ENCODE assay signal across 8 mouse cellular contexts in the genomic region with DNA sequence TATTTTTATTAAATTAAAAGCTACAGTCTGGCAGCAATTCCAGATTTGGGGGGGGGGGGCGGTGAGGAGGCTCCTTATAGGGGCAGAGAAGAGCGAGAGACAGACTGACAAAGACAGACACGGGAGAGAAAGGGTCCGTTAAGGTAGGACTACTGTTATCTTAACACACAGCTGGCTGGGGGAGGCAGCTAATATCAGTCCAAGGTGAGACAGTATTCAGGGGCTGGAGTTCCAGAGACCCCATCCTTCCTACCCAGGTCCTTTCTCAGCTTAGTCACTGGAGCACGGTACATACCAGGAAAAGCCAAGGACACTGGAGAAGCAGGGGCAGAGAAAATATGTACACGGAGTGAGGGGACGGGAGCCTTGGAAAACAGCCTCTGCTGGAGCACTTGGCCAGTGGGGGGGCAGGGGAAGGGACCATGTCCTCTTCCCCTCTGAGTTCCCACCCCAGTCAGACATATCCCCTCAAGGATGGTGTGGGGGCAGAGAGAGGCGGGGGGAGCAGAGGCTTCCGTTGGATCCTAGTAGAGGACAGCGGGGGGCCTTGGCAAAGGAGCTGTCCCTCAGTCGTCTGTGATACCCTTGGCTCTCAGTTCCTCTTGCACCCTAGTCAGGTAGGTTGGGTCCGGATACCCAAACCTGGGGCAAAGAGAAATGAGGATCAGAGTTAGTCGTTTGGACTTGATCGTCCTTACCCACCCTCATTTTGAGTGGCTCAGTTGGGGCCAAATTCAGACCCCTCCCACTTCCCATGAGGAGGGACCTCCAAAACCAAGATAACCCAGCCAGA. TPM values are rescaled to one million over a fixed set of nuclear protein-coding genes. Genes with fewer than 3 reads are reported as not detected.
A peak's percentile ranks its signal among the peaks of the same experiment; 100 is the strongest.
DNase-seq lines count a peak whose midpoint lies in the region; ATAC-seq and TF ChIP-seq lines count a peak whose summit lies in the region.

No protein-coding gene starts in this region.

- no peak overlapping the region for H3K4me3 ChIP-seq in left cerebral cortex, adult 2 months
- H3K4me3 ChIP-seq in forebrain, embryonic 11.5 days (ENCODE audit: low read depth, low read length), result no peak overlapping the region
- peak overlapping the region; percentile 65 for H3K4me3 ChIP-seq in intestine, embryonic 14.5 days (ENCODE audit: low read depth, low read length)
- peak overlapping the region; percentile 63; the same call in 1 of the 2 replicates for H3K4me3 ChIP-seq in neural tube, embryonic 13.5 days

- H3K9ac ChIP-seq in forebrain, embryonic 11.5 days (ENCODE audit: low read length), result no peak overlapping the region; the same call in 1 of the 2 replicates
- no peak overlapping the region for H3K9ac ChIP-seq in intestine, embryonic 14.5 days (ENCODE audit: low read length)
- peak overlapping the region; percentile 88 for H3K9ac ChIP-seq in neural tube, embryonic 13.5 days

- H3K4me2 ChIP-seq in forebrain, embryonic 11.5 days (ENCODE audit: low read depth, low read length, severe bottlenecking), result peak overlapping the region; percentile 100; the same call in 1 of the 2 replicates
- H3K4me2 ChIP-seq in intestine, embryonic 14.5 days (ENCODE audit: low read length), result peak overlapping the region; percentile 94
- peak overlapping the region; percentile 85 for H3K4me2 ChIP-seq in neural tube, embryonic 13.5 days

- 29% methylated on average over 11 of the region's 14 CpGs for WGBS in forebrain, embryonic 11.5 days
- WGBS in intestine, embryonic 14.5 days, result 47% methylated on average over 14 of the region's 14 CpGs
- WGBS in neural tube, embryonic 13.5 days, result 37% methylated on average over 14 of the region's 14 CpGs

- no peak for TF ChIP-seq CTCF in left cerebral cortex, adult 2 months (IDR thresholded peaks at IDR 0.05)

- H3K4me1 ChIP-seq in forebrain, embryonic 11.5 days (replicated peaks; ENCODE audit: control insufficient read depth, insufficient read depth, low read length), result peaks cover 14% of the 10 kb centered on the region
- peaks cover 19% of the 10 kb centered on the region for H3K4me1 ChIP-seq in intestine, embryonic 14.5 days (replicated peaks; ENCODE audit: control insufficient read depth, insufficient read depth, low read length)
- peaks cover 69% of the 10 kb centered on the region for H3K4me1 ChIP-seq in neural tube, embryonic 13.5 days (replicated peaks)

- ATAC-seq in forebrain, embryonic 11.5 days (replicated peaks; ENCODE audit: low FRiP score), result no peak
- ATAC-seq in intestine, embryonic 14.5 days (replicated peaks; ENCODE audit: low FRiP score, low TSS enrichment, low read depth), result no peak
- ATAC-seq in neural tube, embryonic 13.5 days (ENCODE audit: low read depth), result no peak

- no peaks in the 10 kb centered on the region for H3K27me3 ChIP-seq in forebrain, embryonic 11.5 days (ENCODE audit: control insufficient read depth, insufficient read depth, low read length)
- no peaks in the 10 kb centered on the region for H3K27me3 ChIP-seq in intestine, embryonic 14.5 days (replicated peaks; ENCODE audit: control insufficient read depth, insufficient read depth, low read length)
- peaks cover 3% of the 10 kb centered on the region; the same call in 1 of the 2 replicates for H3K27me3 ChIP-seq in neural tube, embryonic 13.5 days

- no peak for DNase-seq in left cerebral cortex, adult 2 months (ENCODE audit: extremely low spot score in 1 of 2, low spot score in 2 of 2)
- no peak for DNase-seq in left cerebral cortex, postnatal 36 days (ENCODE audit: low spot score in 2 of 2)
- peak; percentile 59 for DNase-seq in forebrain, embryonic 11.5 days (ENCODE audit: low spot score)
- peak; percentile 62 for DNase-seq in intestine, embryonic 14.5 days (ENCODE audit: low spot score)
- no peak for DNase-seq in frontal cortex, postnatal 10 days (ENCODE audit: low spot score in 2 of 2)
- DNase-seq in right cerebral cortex, postnatal 14 days, result no peak
- DNase-seq in right cerebral cortex, adult 18-20 months, result no peak

- peaks cover 6% of the 10 kb centered on the region; the same call in 1 of the 2 replicates for H3K36me3 ChIP-seq in forebrain, embryonic 11.5 days (ENCODE audit: control insufficient read depth, insufficient read depth, low read length)
- peaks cover 26% of the 10 kb centered on the region for H3K36me3 ChIP-seq in intestine, embryonic 14.5 days (ENCODE audit: control insufficient read depth, insufficient read depth, low read length)
- peaks cover 39% of the 10 kb centered on the region for H3K36me3 ChIP-seq in neural tube, embryonic 13.5 days

- intact Hi-C loops in left cerebral cortex, adult 2 months (cut with DNase I), result loop anchor here (2.0 kb wide), 1 partner anchor 24 kb away; no protein-coding TSS in a partner anchor
- intact Hi-C loops in left cerebral cortex, postnatal 36 days (cut with DNase I), result no loop called here

- H3K27ac ChIP-seq in left cerebral cortex, adult 2 months, result peak overlapping the region; percentile 47; the same call in 1 of the 2 replicates
- peak overlapping the region; percentile 54 for H3K27ac ChIP-seq in forebrain, embryonic 11.5 days (ENCODE audit: low read depth, low read length)
- H3K27ac ChIP-seq in intestine, embryonic 14.5 days (ENCODE audit: low read depth), result peak overlapping the region; percentile 81; the same call in 1 of the 2 replicates
- peak overlapping the region; percentile 86 for H3K27ac ChIP-seq in neural tube, embryonic 13.5 days (replicated peaks)

- no peaks in the 10 kb centered on the region for H3K9me3 ChIP-seq in forebrain, embryonic 11.5 days (ENCODE audit: control insufficient read depth, low read length)
- no peaks in the 10 kb centered on the region for H3K9me3 ChIP-seq in intestine, embryonic 14.5 days (ENCODE audit: control insufficient read depth, low read length)
- H3K9me3 ChIP-seq in neural tube, embryonic 13.5 days, result no peaks in the 10 kb centered on the region

RNA-seq across cellular contexts. Expression of gene Arhgef25, which starts 0.7 kb away (rescaled TPM):
- total RNA-seq in left cerebral cortex, adult 2 months (2021), result 100 to 1,000 TPM; 198 to 208 TPM
- 100 to 1,000 TPM; 173 to 176 TPM for total RNA-seq in left cerebral cortex, postnatal 36 days (2021)
- polyA plus RNA-seq in forebrain, embryonic 11.5 days (2014; fragmentation: Nextera tagmentation; extraction: Ambion mirVana), result 31.6 and 33.5 TPM in 2 replicates
- 49.0 and 57.7 TPM in 2 replicates for polyA plus RNA-seq in intestine, embryonic 14.5 days (2014; fragmentation: Nextera tagmentation; extraction: Ambion mirVana)
- 38.1 and 42.0 TPM in 2 replicates for polyA plus RNA-seq in neural tube, embryonic 13.5 days (2015; fragmentation: Nextera tagmentation; extraction: Ambion mirVana)

RNA-seq across cellular contexts. Expression of gene Dtx3, which starts 4.9 kb away (rescaled TPM):
- 100 to 1,000 TPM; 207 to 223 TPM for total RNA-seq in left cerebral cortex, adult 2 months (2021)
- 100 to 1,000 TPM; 195 to 221 TPM for total RNA-seq in left cerebral cortex, postnatal 36 days (2021)
- polyA plus RNA-seq in forebrain, embryonic 11.5 days (2014; fragmentation: Nextera tagmentation; extraction: Ambion mirVana), result 157 and 170 TPM in 2 replicates
- polyA plus RNA-seq in intestine, embryonic 14.5 days (2014; fragmentation: Nextera tagmentation; extraction: Ambion mirVana), result 95.8 and 101 TPM in 2 replicates
- 188 and 221 TPM in 2 replicates for polyA plus RNA-seq in neural tube, embryonic 13.5 days (2015; fragmentation: Nextera tagmentation; extraction: Ambion mirVana)

RNA-seq across cellular contexts. Expression of gene Slc26a10, which starts 10.1 kb away (rescaled TPM):
- total RNA-seq in left cerebral cortex, adult 2 months (2021), result 1 to 10 TPM; 3.8 TPM
- total RNA-seq in left cerebral cortex, postnatal 36 days (2021), result 1 to 10 TPM; 1.8 to 4.4 TPM
- polyA plus RNA-seq in forebrain, embryonic 11.5 days (2014; fragmentation: Nextera tagmentation; extraction: Ambion mirVana), result 0.93 and 1.1 TPM in 2 replicates
- 0.93 and 1.3 TPM in 2 replicates for polyA plus RNA-seq in intestine, embryonic 14.5 days (2014; fragmentation: Nextera tagmentation; extraction: Ambion mirVana)
- polyA plus RNA-seq in neural tube, embryonic 13.5 days (2015; fragmentation: Nextera tagmentation; extraction: Ambion mirVana), result 0.83 and 0.93 TPM in 2 replicates

RNA-seq across cellular contexts. Expression of gene Pip4k2c, which starts 20.8 kb away (rescaled TPM):
- 100 to 1,000 TPM; 113 to 115 TPM for total RNA-seq in left cerebral cortex, adult 2 months (2021)
- 100 to 1,000 TPM in 1 of 2 experiments, 10 to 100 TPM in 1; 94.6 to 106 TPM for total RNA-seq in left cerebral cortex, postnatal 36 days (2021)
- 16.4 and 17.2 TPM in 2 replicates for polyA plus RNA-seq in forebrain, embryonic 11.5 days (2014; fragmentation: Nextera tagmentation; extraction: Ambion mirVana)
- polyA plus RNA-seq in intestine, embryonic 14.5 days (2014; fragmentation: Nextera tagmentation; extraction: Ambion mirVana), result 24.2 and 25.9 TPM in 2 replicates
- 20.2 and 20.7 TPM in 2 replicates for polyA plus RNA-seq in neural tube, embryonic 13.5 days (2015; fragmentation: Nextera tagmentation; extraction: Ambion mirVana)

RNA-seq across cellular contexts. Expression of gene B4galnt1, which starts 25.6 kb away (rescaled TPM):
- 100 to 1,000 TPM; 122 to 125 TPM for total RNA-seq in left cerebral cortex, adult 2 months (2021)
- 100 to 1,000 TPM; 116 to 122 TPM for total RNA-seq in left cerebral cortex, postnatal 36 days (2021)
- 7.8 and 8.4 TPM in 2 replicates for polyA plus RNA-seq in forebrain, embryonic 11.5 days (2014; fragmentation: Nextera tagmentation; extraction: Ambion mirVana)
- 54.3 and 66.0 TPM in 2 replicates for polyA plus RNA-seq in intestine, embryonic 14.5 days (2014; fragmentation: Nextera tagmentation; extraction: Ambion mirVana)
- polyA plus RNA-seq in neural tube, embryonic 13.5 days (2015; fragmentation: Nextera tagmentation; extraction: Ambion mirVana), result 45.0 and 45.1 TPM in 2 replicates

Comparison
In these comparisons a context has a peak if more than half of its experiments do, and no peak if none do; other contexts are left out.
1. DNase-seq: peak in forebrain, embryonic 11.5 days (single experiment) and intestine, embryonic 14.5 days (single experiment); none in left cerebral cortex, adult 2 months (0 of 2), left cerebral cortex, postnatal 36 days (0 of 2), frontal cortex, postnatal 10 days (0 of 2), right cerebral cortex, postnatal 14 days (single experiment) and right cerebral cortex, adult 18-20 months (single experiment).
2. H3K4me3 ChIP-seq: peak in intestine, embryonic 14.5 days (single experiment) and neural tube, embryonic 13.5 days (single experiment); none in left cerebral cortex, adult 2 months (single experiment) and forebrain, embryonic 11.5 days (single experiment).
3. Peak in every context shown above with its lines, with median percentiles within 50 percentile points of each other: H3K27ac ChIP-seq and H3K4me2 ChIP-seq.